Mouse (Mus musculus): ENCODE measurements at regions not wholly inside any gene's neighbourhood (a gene's known extent, or its start where the extent isn't known, plus 50 kb on each side); places are given as distances from the start of the nearest gene placed in this dataset.

DNA sequence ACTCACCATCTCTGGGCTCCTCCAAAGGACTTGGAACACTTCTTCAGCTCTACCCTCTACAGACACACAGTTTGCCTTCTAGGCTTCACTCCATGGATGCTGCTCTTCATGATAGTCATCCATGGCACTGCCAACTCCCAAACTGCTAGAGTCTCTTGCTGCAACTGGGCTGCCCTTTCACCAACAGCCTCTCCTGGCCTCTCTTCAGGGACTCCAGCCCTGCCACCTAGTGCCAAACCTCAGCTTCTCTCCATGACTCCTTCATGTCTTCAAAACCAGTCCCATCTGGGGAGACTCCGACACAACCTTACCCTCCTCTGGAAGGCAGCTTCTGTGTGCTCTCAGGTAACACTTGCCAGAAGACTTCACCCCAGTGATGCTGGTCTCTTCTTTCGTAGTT lies 164.9 kb upstream of the Plxnc1 start:
- no peak for TF ChIP-seq CTCF (IDR thresholded peaks at IDR 0.05)
- TF ChIP-seq POLR2A (IDR thresholded peaks at IDR 0.05; ENCODE audit: insufficient read depth, low read depth, low read length) = no peak
- TF ChIP-seq EP300 (IDR thresholded peaks at IDR 0.05; ENCODE audit: insufficient read depth, low read depth, low read length) = no peak
